ENCODE assay signal across 24 mouse cellular contexts in the genomic region with DNA sequence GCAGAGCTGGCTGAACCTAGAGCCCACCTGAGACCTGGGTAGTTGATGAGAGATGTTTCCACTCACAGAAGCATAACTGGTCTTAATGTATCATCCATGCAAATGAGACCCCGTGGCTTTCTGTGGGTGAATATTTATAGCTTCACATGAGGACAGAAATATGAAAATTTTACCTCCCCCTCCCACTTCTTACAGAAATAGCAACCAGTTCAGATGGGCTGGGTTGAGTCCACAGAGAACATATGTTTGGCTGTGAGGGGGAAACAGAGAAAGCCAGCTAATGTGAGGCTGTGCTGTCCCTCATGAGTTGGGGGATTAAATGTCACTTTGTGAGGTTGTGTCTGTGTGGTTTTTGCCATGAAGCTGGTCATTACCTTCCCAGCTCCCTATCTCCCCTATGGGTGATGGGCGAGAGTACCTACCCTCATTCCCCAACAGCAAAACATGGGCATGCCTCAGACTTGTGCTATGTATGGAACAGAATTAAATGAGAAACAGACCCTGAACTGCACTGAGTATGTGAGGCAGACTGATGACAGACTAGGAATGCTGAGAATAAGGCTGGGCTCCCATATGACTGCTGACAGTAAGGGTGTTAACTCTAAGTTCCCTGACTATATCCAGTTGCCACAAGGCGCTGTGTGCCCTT.
A peak's percentile ranks its signal among the peaks of the same experiment; 100 is the strongest.
DNase-seq lines count a peak whose midpoint lies in the region; ATAC-seq and TF ChIP-seq lines count a peak whose summit lies in the region.
"Had no signal": no experiment of that assay in that cellular context is flagged by ENCODE, and none has a peak within 500 bp of the region (broad histone marks: within the 10 kb centered on the region; RNA-seq: fewer than 3 reads in every experiment).

No protein-coding gene starts in this region.

- 80% methylated on average over 3 of the region's 3 CpGs for WGBS in midbrain, embryonic 16.5 days

- H3K9ac ChIP-seq in midbrain, embryonic 16.5 days (ENCODE audit: low read depth, low read length), result no peak overlapping the region
- H3K9ac ChIP-seq: hindbrain, embryonic 15.5 days; intestine, embryonic 15.5 days; kidney, embryonic 15.5 days; liver, embryonic 14.5 days; lung, embryonic 15.5 days had no signal

- H3K27ac ChIP-seq in embryonic fibroblast, embryonic 13.5 days (ENCODE audit: insufficient read depth, low read length), result peak overlapping the region; percentile 83
- no peak overlapping the region for H3K27ac ChIP-seq in midbrain, embryonic 16.5 days (ENCODE audit: low read length)
- H3K27ac ChIP-seq: heart, adult 2 months; hindbrain, embryonic 15.5 days; intestine, embryonic 15.5 days; kidney, embryonic 15.5 days; liver, embryonic 14.5 days; lung, embryonic 15.5 days had no signal

- H3K9me3 ChIP-seq in midbrain, embryonic 16.5 days (replicated peaks; ENCODE audit: control insufficient read depth, low read length, poor library complexity, severe bottlenecking), result no peaks in the 10 kb centered on the region; the same call in 1 of the 2 replicates
- H3K9me3 ChIP-seq: hindbrain, embryonic 15.5 days; intestine, embryonic 15.5 days; kidney, embryonic 15.5 days; lung, embryonic 15.5 days had no signal

- no peak for TF ChIP-seq CTCF in embryonic fibroblast, embryonic 13.5 days (IDR thresholded peaks at IDR 0.05; ENCODE audit: borderline replicate concordance, insufficient read depth, low read length)

- H3K4me1 ChIP-seq in embryonic fibroblast, embryonic 13.5 days (ENCODE audit: control insufficient read depth, insufficient read depth, low read length), result 0 out of 2 replicates have a peak, but pooled peaks cover 2% of the 10 kb centered on the region
- no peaks in the 10 kb centered on the region for H3K4me1 ChIP-seq in midbrain, embryonic 16.5 days (ENCODE audit: control insufficient read depth, insufficient read depth, low read length)
- H3K4me1 ChIP-seq: hindbrain, embryonic 15.5 days; intestine, embryonic 15.5 days; kidney, embryonic 15.5 days; lung, embryonic 15.5 days had no signal

- no peak for TF ChIP-seq POLR2A in embryonic fibroblast, embryonic 13.5 days (IDR thresholded peaks at IDR 0.05; ENCODE audit: low read depth, low read length)

- no peaks in the 10 kb centered on the region for H3K27me3 ChIP-seq in midbrain, embryonic 16.5 days (ENCODE audit: control insufficient read depth, insufficient read depth, low read depth, low read length)
- H3K27me3 ChIP-seq: hindbrain, embryonic 15.5 days; intestine, embryonic 15.5 days; kidney, embryonic 15.5 days; lung, embryonic 15.5 days had no signal

- no peak overlapping the region for H3K4me3 ChIP-seq in embryonic fibroblast, embryonic 13.5 days (ENCODE audit: insufficient read depth, low read length)
- H3K4me3 ChIP-seq in midbrain, embryonic 16.5 days (ENCODE audit: low read depth, low read length), result no peak overlapping the region
- H3K4me3 ChIP-seq: heart, adult 2 months; hindbrain, embryonic 15.5 days; intestine, embryonic 15.5 days; kidney, embryonic 15.5 days; lung, embryonic 15.5 days had no signal

- peak; percentile 85 for ATAC-seq in frontal cortex, adult (ENCODE audit: low TSS enrichment)
- ATAC-seq in midbrain, embryonic 16.5 days, result no peak
- ATAC-seq: intestine, embryonic 15.5 days had no signal

- no peak overlapping the region for H3K4me2 ChIP-seq in midbrain, embryonic 16.5 days (ENCODE audit: low read length)
- H3K4me2 ChIP-seq: hindbrain, embryonic 15.5 days; intestine, embryonic 15.5 days; kidney, embryonic 15.5 days; lung, embryonic 15.5 days; midbrain, embryonic 11.5 days had no signal

- no peak for DNase-seq in frontal cortex, postnatal 10 days (ENCODE audit: low spot score in 2 of 2)
- DNase-seq in right cerebral cortex, postnatal 10 days (ENCODE audit: low spot score in 2 of 2), result peak; percentile 33 to 56
- DNase-seq in right cerebral cortex, postnatal 14 days, result no peak
- DNase-seq in spleen, postnatal 14 days (ENCODE audit: low spot score in 2 of 2), result no peak
- DNase-seq: adrenal gland, postnatal 10 days; cerebellum, adult 11 months; cerebellum, postnatal 14 days; embryo, embryonic 11 days; gastrocnemius, postnatal 25 days; heart, adult 2 months; heart, postnatal 36 days; kidney, postnatal 4 days; lung, postnatal 4 days; thymus, adult 18-20 months; thymus, postnatal 4 days had no signal

- H3K36me3 ChIP-seq in midbrain, embryonic 16.5 days (ENCODE audit: control insufficient read depth, insufficient read depth, low read length), result no peaks in the 10 kb centered on the region
- H3K36me3 ChIP-seq: hindbrain, embryonic 15.5 days; intestine, embryonic 15.5 days; kidney, embryonic 15.5 days; lung, embryonic 15.5 days had no signal

Comparison
In these comparisons a context has a peak if more than half of its experiments do, and no peak if none do; other contexts are left out.
1. DNase-seq: peak in right cerebral cortex, postnatal 10 days (2 of 2); none in frontal cortex, postnatal 10 days (0 of 2), right cerebral cortex, postnatal 14 days (single experiment) and spleen, postnatal 14 days (0 of 2).